ENCODE assay signal across 10 mouse cellular contexts in the genomic region with DNA sequence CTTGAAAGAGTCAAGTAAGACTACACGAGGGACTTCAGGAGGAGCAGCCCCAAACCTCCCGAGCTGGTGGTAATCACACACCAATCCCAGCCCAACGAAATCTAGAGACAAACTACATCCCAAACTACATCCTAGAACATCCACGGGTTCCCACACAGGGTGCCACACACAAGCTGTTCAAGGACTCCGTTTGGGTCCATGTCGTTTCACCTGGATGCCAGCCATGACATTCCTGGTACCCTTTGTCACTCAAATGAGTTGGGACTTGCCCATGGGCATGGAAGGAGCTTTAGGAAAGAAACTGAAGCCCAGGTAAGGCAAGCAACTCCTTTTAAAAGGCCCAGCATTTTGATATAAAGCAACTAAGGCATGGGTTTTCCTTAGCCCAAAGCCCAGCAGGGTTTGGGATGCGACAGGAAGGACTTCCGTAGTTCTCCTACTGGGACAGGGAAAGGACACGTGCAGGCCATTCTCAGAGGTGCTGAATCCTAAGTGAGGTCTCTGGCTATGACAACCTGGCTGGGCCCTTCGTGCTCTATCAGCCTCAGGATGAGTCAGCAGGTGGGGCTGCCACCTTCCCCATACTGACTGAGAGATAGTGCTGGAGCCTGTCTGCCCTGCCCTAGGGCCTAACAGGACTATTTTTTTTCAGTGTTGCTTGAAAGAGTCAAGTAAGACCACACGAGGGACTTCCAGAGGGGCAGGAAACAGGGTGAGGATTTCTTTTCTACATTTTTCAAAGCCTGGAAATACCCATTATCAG. TPM values are rescaled to one million over a fixed set of nuclear protein-coding genes. Genes with fewer than 3 reads are reported as not detected.
DNase-seq lines count a peak whose midpoint lies in the region; ATAC-seq lines count a peak whose summit lies in the region.
"Had no signal": no experiment of that assay in that cellular context is flagged by ENCODE, and none has a peak within 500 bp of the region (broad histone marks: within the 10 kb centered on the region; RNA-seq: fewer than 3 reads in every experiment).

No protein-coding gene starts in this region.

- 56% methylated on average over 11 of the region's 11 CpGs for WGBS in lung, embryonic 16.5 days
- 63% methylated on average over 11 of the region's 11 CpGs for WGBS in heart, embryonic 11.5 days (ENCODE audit: insufficient replicate concordance)
- WGBS in limb, embryonic 15.5 days: 56% methylated on average over 11 of the region's 11 CpGs
- 55% methylated on average over 11 of the region's 11 CpGs for WGBS in stomach, embryonic 16.5 days
- WGBS in forebrain, embryonic 16.5 days: 64% methylated on average over 11 of the region's 11 CpGs

- H3K4me3 ChIP-seq in lung, embryonic 16.5 days (ENCODE audit: low read length): peak overlapping the region; percentile 50
- peak overlapping the region; percentile 46 for H3K4me3 ChIP-seq in heart, embryonic 11.5 days (ENCODE audit: low read depth, low read length)
- peak overlapping the region; percentile 22; the same call in 1 of the 2 replicates for H3K4me3 ChIP-seq in limb, embryonic 15.5 days
- H3K4me3 ChIP-seq in stomach, embryonic 16.5 days (replicated peaks; ENCODE audit: low read length): peak overlapping the region; percentile 46
- no peak overlapping the region for H3K4me3 ChIP-seq in forebrain, embryonic 16.5 days (replicated peaks; ENCODE audit: low read length)
- H3K4me3 ChIP-seq: forebrain, embryonic 12.5 days had no signal

- DNase-seq in lung, postnatal 10 days: no peak
- DNase-seq in adrenal gland, postnatal 10 days: no peak
- no peak for DNase-seq in cerebellum, postnatal 25 days

- no peaks in the 10 kb centered on the region for H3K9me3 ChIP-seq in lung, embryonic 16.5 days (ENCODE audit: control insufficient read depth, low read length)
- no peaks in the 10 kb centered on the region for H3K9me3 ChIP-seq in heart, embryonic 11.5 days (replicated peaks; ENCODE audit: control insufficient read depth, low read length)
- no peaks in the 10 kb centered on the region for H3K9me3 ChIP-seq in limb, embryonic 15.5 days
- no peaks in the 10 kb centered on the region for H3K9me3 ChIP-seq in stomach, embryonic 16.5 days (replicated peaks; ENCODE audit: control insufficient read depth, low read length)
- no peaks in the 10 kb centered on the region for H3K9me3 ChIP-seq in forebrain, embryonic 16.5 days (ENCODE audit: control insufficient read depth, low read length)
- H3K9me3 ChIP-seq: forebrain, embryonic 12.5 days had no signal

- H3K27me3 ChIP-seq in lung, embryonic 16.5 days (ENCODE audit: control insufficient read depth, insufficient read depth, low read depth, low read length): no peaks in the 10 kb centered on the region
- H3K27me3 ChIP-seq in heart, embryonic 11.5 days (ENCODE audit: control insufficient read depth, insufficient read depth, low read length): no peaks in the 10 kb centered on the region
- H3K27me3 ChIP-seq in limb, embryonic 15.5 days: peaks cover 24% of the 10 kb centered on the region
- H3K27me3 ChIP-seq in stomach, embryonic 16.5 days (ENCODE audit: control insufficient read depth, insufficient read depth, low read length): no peaks in the 10 kb centered on the region
- H3K27me3 ChIP-seq in forebrain, embryonic 16.5 days (replicated peaks; ENCODE audit: control insufficient read depth, insufficient read depth, low read length): peaks cover 24% of the 10 kb centered on the region

- peaks cover 76% of the 10 kb centered on the region for H3K4me1 ChIP-seq in lung, embryonic 16.5 days (replicated peaks; ENCODE audit: control insufficient read depth, insufficient read depth, low read length)
- peaks cover 75% of the 10 kb centered on the region for H3K4me1 ChIP-seq in heart, embryonic 11.5 days (ENCODE audit: control insufficient read depth, insufficient read depth, low read length)
- peaks cover 72% of the 10 kb centered on the region for H3K4me1 ChIP-seq in limb, embryonic 15.5 days
- peaks cover 63% of the 10 kb centered on the region for H3K4me1 ChIP-seq in stomach, embryonic 16.5 days (ENCODE audit: control insufficient read depth, insufficient read depth, low read length)
- H3K4me1 ChIP-seq in forebrain, embryonic 16.5 days (replicated peaks; ENCODE audit: control insufficient read depth, insufficient read depth, low read length): peaks cover 14% of the 10 kb centered on the region

- peak overlapping the region; percentile 91 for H3K27ac ChIP-seq in lung, embryonic 16.5 days (ENCODE audit: low read length)
- peak overlapping the region; percentile 64 for H3K27ac ChIP-seq in heart, embryonic 11.5 days (ENCODE audit: low read depth, low read length)
- no peak overlapping the region for H3K27ac ChIP-seq in limb, embryonic 15.5 days
- peak overlapping the region; percentile 83 for H3K27ac ChIP-seq in stomach, embryonic 16.5 days (ENCODE audit: low read length)
- no peak overlapping the region for H3K27ac ChIP-seq in forebrain, embryonic 16.5 days (ENCODE audit: low read length)
- H3K27ac ChIP-seq: forebrain, embryonic 12.5 days had no signal

- H3K9ac ChIP-seq in lung, embryonic 16.5 days (ENCODE audit: low read length): peak overlapping the region; percentile 69
- H3K9ac ChIP-seq in heart, embryonic 11.5 days (ENCODE audit: low read depth, low read length): peak overlapping the region; percentile 68; the same call in 1 of the 2 replicates
- no peak overlapping the region for H3K9ac ChIP-seq in limb, embryonic 15.5 days
- H3K9ac ChIP-seq in stomach, embryonic 16.5 days (ENCODE audit: low read length): peak overlapping the region; percentile 68
- no peak overlapping the region for H3K9ac ChIP-seq in forebrain, embryonic 16.5 days (replicated peaks; ENCODE audit: low read depth, low read length)
- H3K9ac ChIP-seq: forebrain, embryonic 12.5 days had no signal

- H3K36me3 ChIP-seq in lung, embryonic 16.5 days (ENCODE audit: control insufficient read depth, insufficient read depth, low read length): no peaks in the 10 kb centered on the region
- no peaks in the 10 kb centered on the region for H3K36me3 ChIP-seq in heart, embryonic 11.5 days (ENCODE audit: control insufficient read depth, insufficient read depth, low read length)
- H3K36me3 ChIP-seq in limb, embryonic 15.5 days: no peaks in the 10 kb centered on the region
- no peaks in the 10 kb centered on the region for H3K36me3 ChIP-seq in stomach, embryonic 16.5 days (ENCODE audit: control insufficient read depth, insufficient read depth, low read length)
- H3K36me3 ChIP-seq in forebrain, embryonic 16.5 days (ENCODE audit: control insufficient read depth, insufficient read depth): no peaks in the 10 kb centered on the region
- H3K36me3 ChIP-seq: forebrain, embryonic 12.5 days had no signal

- peak overlapping the region; percentile 64 for H3K4me2 ChIP-seq in lung, embryonic 16.5 days (ENCODE audit: low read depth, low read length)
- peak overlapping the region; percentile 82 for H3K4me2 ChIP-seq in heart, embryonic 11.5 days
- 0 out of 2 replicates have a peak overlapping the region, but pooled peaks have one; percentile 51 for H3K4me2 ChIP-seq in limb, embryonic 15.5 days
- H3K4me2 ChIP-seq in stomach, embryonic 16.5 days (ENCODE audit: low read depth, low read length): peak overlapping the region; percentile 60
- no peak overlapping the region for H3K4me2 ChIP-seq in forebrain, embryonic 16.5 days (ENCODE audit: low read length)
- H3K4me2 ChIP-seq: forebrain, embryonic 12.5 days had no signal

- ATAC-seq in lung, embryonic 16.5 days (ENCODE audit: low read depth): no peak
- ATAC-seq in heart, embryonic 11.5 days (replicated peaks; ENCODE audit: insufficient number of reproducible peaks, low FRiP score, low TSS enrichment): peak; percentile 64
- no peak for ATAC-seq in limb, embryonic 15.5 days (ENCODE audit: insufficient number of reproducible peaks, low FRiP score, low TSS enrichment, low read depth)
- no peak for ATAC-seq in stomach, embryonic 16.5 days (ENCODE audit: insufficient read depth, low FRiP score)
- no peak for ATAC-seq in forebrain, embryonic 16.5 days

RNA-seq across cellular contexts. Expression of a gene that starts 1.7 kb away (rescaled TPM):
- 73.3 and 81.6 TPM in 2 replicates for polyA plus RNA-seq in lung, embryonic 16.5 days (2015; fragmentation: Nextera tagmentation; extraction: Ambion mirVana)
- 31.0 and 33.9 TPM in 2 replicates for polyA plus RNA-seq in heart, embryonic 11.5 days (2014; fragmentation: Nextera tagmentation; extraction: Ambion mirVana)
- polyA plus RNA-seq in limb, embryonic 15.5 days (2015; fragmentation: Nextera tagmentation; extraction: Ambion mirVana): 31.0 and 32.6 TPM in 2 replicates
- 62.7 and 77.6 TPM in 2 replicates for polyA plus RNA-seq in stomach, embryonic 16.5 days (2015; fragmentation: Nextera tagmentation; extraction: Ambion mirVana)
- polyA plus RNA-seq in forebrain, embryonic 16.5 days (2015; fragmentation: Nextera tagmentation; extraction: Ambion mirVana): 4.7 TPM in 2 replicates
- 100 to 1,000 TPM in 1 of 2 experiments, 10 to 100 TPM in 1; 69.2 to 114 TPM for total RNA-seq in adrenal gland, postnatal 10 days (2021)

RNA-seq across cellular contexts. Expression of a gene that starts 34.1 kb away (rescaled TPM):
- 0.34 and 0.40 TPM in 2 replicates for polyA plus RNA-seq in lung, embryonic 16.5 days (2015; fragmentation: Nextera tagmentation; extraction: Ambion mirVana)
- polyA plus RNA-seq in heart, embryonic 11.5 days (2014; fragmentation: Nextera tagmentation; extraction: Ambion mirVana): 0.07 and 0.20 TPM in 2 replicates
- 0.10 and 0.12 TPM in 2 replicates for polyA plus RNA-seq in limb, embryonic 15.5 days (2015; fragmentation: Nextera tagmentation; extraction: Ambion mirVana)
- 0.29 and 0.49 TPM in 2 replicates for polyA plus RNA-seq in stomach, embryonic 16.5 days (2015; fragmentation: Nextera tagmentation; extraction: Ambion mirVana)
- 0.30 and 0.81 TPM in 2 replicates for polyA plus RNA-seq in forebrain, embryonic 16.5 days (2015; fragmentation: Nextera tagmentation; extraction: Ambion mirVana)
- total RNA-seq in adrenal gland, postnatal 10 days (2021): 1 to 10 TPM in 1 of 2 experiments, under 1 TPM in 1; 0.78 to 1.7 TPM
- polyA plus RNA-seq: limb, embryonic 11.5 days had no signal

RNA-seq across cellular contexts. Expression of a gene that starts 49.0 kb away (rescaled TPM):
- not detected in 2 replicates for polyA plus RNA-seq in lung, embryonic 16.5 days (2015; fragmentation: Nextera tagmentation; extraction: Ambion mirVana)
- polyA plus RNA-seq in heart, embryonic 11.5 days (2014; fragmentation: Nextera tagmentation; extraction: Ambion mirVana): not detected in 2 replicates
- polyA plus RNA-seq in limb, embryonic 15.5 days (2015; fragmentation: Nextera tagmentation; extraction: Ambion mirVana): not detected in 2 replicates
- polyA plus RNA-seq in stomach, embryonic 16.5 days (2015; fragmentation: Nextera tagmentation; extraction: Ambion mirVana): not detected in 2 replicates
- polyA plus RNA-seq in forebrain, embryonic 16.5 days (2015; fragmentation: Nextera tagmentation; extraction: Ambion mirVana): 0.09 and 0.20 TPM in 2 replicates
- total RNA-seq in adrenal gland, postnatal 10 days (2021): not detected
- polyA plus RNA-seq: forebrain, embryonic 12.5 days; limb, embryonic 11.5 days had no signal

Comparison
In these comparisons a context has a peak if more than half of its experiments do, and no peak if none do; other contexts are left out.
1. H3K27ac ChIP-seq: peak in lung, embryonic 16.5 days (single experiment), heart, embryonic 11.5 days (single experiment) and stomach, embryonic 16.5 days (single experiment); none in limb, embryonic 15.5 days (single experiment) and forebrain, embryonic 16.5 days (single experiment).
2. H3K9ac ChIP-seq: peak in lung, embryonic 16.5 days (single experiment), heart, embryonic 11.5 days (single experiment) and stomach, embryonic 16.5 days (single experiment); none in limb, embryonic 15.5 days (single experiment) and forebrain, embryonic 16.5 days (single experiment).